Mouse (Mus musculus) T-helper 17 cell (primary cell): ENCODE results near the gene Arid1b.
"Not testable (repeated sequence)": the region's sequence is repeated elsewhere in the genome, so short reads cannot be mapped to it uniquely, and the experiment has no call there.

ENCODE experiments used
- in situ Hi-C, 2 experiments: fragments of 300-600 bp; cut with MboI, MseI; formaldehyde crosslinking; loops; 1 replicate in 1 of 2; 2 replicates in 1 of 2; pipeline ENCODE4 v1.15.1; 2025; ENCODE audit warnings: high pct_unique_total_duplicates in 2 of 2

Arid1b gene

GRCm38 (mm10) chr17:5078576-5078975, 84.4 kb downstream of the Arid1b start:
- in situ Hi-C loops = no loop called here

GRCm38 (mm10) chr17:5080884-5081419, 86.8 kb downstream of the Arid1b start:
- in situ Hi-C loops = loop anchor here in 1 of 2 experiments (5.0 kb wide), 1 partner anchor 101 kb away; no protein-coding TSS in a partner anchor

GRCm38 (mm10) chr17:5082274-5082673, 88.1 kb downstream of the Arid1b start:
- in situ Hi-C loops = loop anchor here in 1 of 2 experiments (5.0 kb wide), 1 partner anchor 100 kb away; no protein-coding TSS in a partner anchor

GRCm38 (mm10) chr17:5083497-5083896, 89.4 kb downstream of the Arid1b start:
- in situ Hi-C loops = loop anchor here in 1 of 2 experiments (5.0 kb wide), 1 partner anchor 99 kb away; no protein-coding TSS in a partner anchor

- in situ Hi-C loops = loop anchor here in 1 of 2 experiments (5.0 kb wide), 1 partner anchor 98 kb away; no protein-coding TSS in a partner anchor
These were observed 90.0 kb downstream of the Arid1b start for GRCm38 (mm10) chr17:5084139-5084538.

GRCm38 (mm10) chr17:5085004-5085403, 90.9 kb downstream of the Arid1b start:
- in situ Hi-C loops = no loop called here

- in situ Hi-C loops = no loop called here
These were observed 91.8 kb downstream of the Arid1b start for GRCm38 (mm10) chr17:5085942-5086341.

GRCm38 (mm10) chr17:5088241-5088640, 94.1 kb downstream of the Arid1b start:
- in situ Hi-C loops = not testable (repeated sequence)

GRCm38 (mm10) chr17:5088822-5089221, 94.7 kb downstream of the Arid1b start:
- in situ Hi-C loops = no loop called here

GRCm38 (mm10) chr17:5089541-5089940, 95.4 kb downstream of the Arid1b start:
- in situ Hi-C loops = no loop called here

- in situ Hi-C loops = no loop called here
These were observed 97.4 kb downstream of the Arid1b start for GRCm38 (mm10) chr17:5091490-5091889.

GRCm38 (mm10) chr17:5091934-5092333, 97.8 kb downstream of the Arid1b start:
- in situ Hi-C loops = no loop called here

GRCm38 (mm10) chr17:5093343-5093742, 99.2 kb downstream of the Arid1b start:
- in situ Hi-C loops = not testable (repeated sequence)

GRCm38 (mm10) chr17:5094636-5095035, 100.5 kb downstream of the Arid1b start:
- in situ Hi-C loops = no loop called here

- in situ Hi-C loops = no loop called here
These were observed 101.6 kb downstream of the Arid1b start for GRCm38 (mm10) chr17:5095741-5096140.

GRCm38 (mm10) chr17:5097046-5097445, 102.9 kb downstream of the Arid1b start:
- in situ Hi-C loops = no loop called here

- in situ Hi-C loops = no loop called here
These were observed 103.7 kb downstream of the Arid1b start for GRCm38 (mm10) chr17:5097545-5098475.

GRCm38 (mm10) chr17:5098727-5099126, 104.6 kb downstream of the Arid1b start:
- in situ Hi-C loops = no loop called here

GRCm38 (mm10) chr17:5099238-5099637, 105.1 kb downstream of the Arid1b start:
- in situ Hi-C loops = no loop called here

GRCm38 (mm10) chr17:5101157-5101556, 107.0 kb downstream of the Arid1b start:
- in situ Hi-C loops = no loop called here

- in situ Hi-C loops = no loop called here
These were observed 107.8 kb downstream of the Arid1b start for GRCm38 (mm10) chr17:5101887-5102286.

- in situ Hi-C loops = no loop called here
These were observed 111.6 kb downstream of the Arid1b start for GRCm38 (mm10) chr17:5105746-5106145.
